Mouse (Mus musculus): ENCODE measurements around the gene Kcnn3.
A peak's percentile ranks its signal among the peaks of the same experiment; 100 is the strongest.

Kcnn3 gene

DNA sequence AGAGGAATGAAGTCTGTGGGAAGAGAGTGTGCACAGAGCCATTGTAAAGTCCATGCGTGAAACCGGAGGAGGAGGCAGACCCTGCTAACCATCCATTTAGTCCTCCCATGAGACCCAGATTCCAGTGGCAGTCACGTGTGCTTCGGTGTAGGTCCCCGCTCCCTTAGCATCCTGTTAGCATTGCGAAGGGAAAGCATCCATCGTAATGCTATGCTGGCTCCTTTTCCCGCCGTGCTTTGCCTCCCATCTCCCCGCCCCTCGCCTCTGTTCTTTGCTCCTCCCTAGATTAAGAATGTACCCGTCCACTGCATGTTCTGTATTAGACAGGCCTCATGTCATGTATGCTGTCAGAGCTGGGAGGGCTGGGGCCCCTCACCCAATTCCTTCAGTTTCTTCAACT is 144.8 kb downstream of the Kcnn3 start:
- no peak for DNase-seq (ENCODE audit: low read depth, low spot score)

DNA sequence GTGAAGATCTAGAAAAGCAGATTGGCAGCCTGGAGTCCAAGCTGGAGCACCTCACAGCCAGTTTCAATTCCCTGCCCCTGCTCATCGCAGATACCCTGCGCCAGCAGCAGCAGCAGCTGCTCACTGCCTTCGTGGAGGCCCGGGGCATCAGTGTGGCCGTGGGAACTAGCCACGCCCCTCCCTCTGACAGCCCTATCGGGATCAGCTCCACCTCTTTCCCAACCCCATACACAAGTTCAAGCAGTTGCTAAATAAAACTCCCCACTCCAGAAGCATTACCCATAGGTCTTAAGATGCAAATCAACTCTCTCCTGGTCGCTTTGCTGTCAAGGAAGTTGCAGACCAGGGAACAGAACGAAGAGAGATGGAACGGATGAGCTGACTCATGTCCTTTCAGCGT is 147.2 kb downstream of the Kcnn3 start:
- DNase-seq (ENCODE audit: low read depth, low spot score) = no peak

DNA sequence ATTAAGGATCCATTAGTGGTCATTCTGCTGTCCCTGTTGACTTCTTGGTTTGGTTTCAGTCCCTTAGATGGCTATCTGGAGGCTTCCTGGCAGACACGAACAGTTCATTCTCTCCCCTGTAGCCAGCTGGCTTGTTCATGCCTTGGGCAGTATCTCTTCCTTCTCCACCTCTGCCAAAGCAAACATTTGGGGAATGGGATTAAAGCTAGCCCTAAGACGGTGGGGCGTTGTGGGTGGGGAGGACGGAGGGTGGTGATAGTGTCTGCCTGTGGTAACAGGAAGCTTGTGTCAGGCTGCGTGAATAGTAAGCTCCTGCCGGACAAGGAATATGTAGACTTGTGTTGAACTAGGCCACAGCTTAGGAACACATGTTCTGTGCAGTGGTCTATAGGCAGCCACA is 151.4 kb downstream of the Kcnn3 start:
- DNase-seq (ENCODE audit: low read depth, low spot score) = no peak

DNA sequence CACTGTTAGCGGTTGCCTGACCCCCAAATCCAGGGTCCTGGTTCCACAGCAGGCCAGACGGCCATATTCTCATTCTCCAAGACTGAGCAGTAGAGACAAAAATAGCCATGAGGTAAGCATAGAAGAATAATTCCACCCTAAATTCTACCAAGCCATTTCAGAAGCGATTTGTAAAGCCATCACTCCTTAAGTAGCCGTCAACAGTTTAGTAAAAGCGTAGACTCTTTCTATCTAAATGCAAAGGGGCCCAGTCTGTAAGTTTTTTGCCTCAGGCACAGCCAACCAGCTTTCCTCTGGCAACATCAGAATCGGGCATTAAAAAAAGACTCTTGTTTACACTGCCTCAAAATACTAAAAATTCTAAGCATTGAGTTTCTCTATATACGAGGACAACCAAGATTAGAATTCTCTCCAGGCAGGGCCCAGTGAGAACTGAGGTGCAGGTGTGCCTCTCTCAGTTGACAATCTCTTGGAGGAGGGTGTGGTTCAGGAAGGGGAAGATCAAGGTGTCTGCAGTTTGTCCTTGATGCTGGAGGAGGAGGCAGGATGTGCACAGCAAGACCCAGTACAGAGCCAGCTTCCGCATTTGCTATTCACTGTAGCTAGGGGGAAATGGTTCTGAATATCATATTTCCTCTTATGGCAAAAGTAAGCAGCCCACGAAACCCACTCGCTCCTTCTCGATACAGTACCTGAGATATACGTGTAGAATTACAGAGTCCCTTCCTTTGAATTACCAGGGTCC is 152.8 kb downstream of the Kcnn3 start:
- DNase-seq (ENCODE audit: low read depth, low spot score) = peak; percentile 45

DNA sequence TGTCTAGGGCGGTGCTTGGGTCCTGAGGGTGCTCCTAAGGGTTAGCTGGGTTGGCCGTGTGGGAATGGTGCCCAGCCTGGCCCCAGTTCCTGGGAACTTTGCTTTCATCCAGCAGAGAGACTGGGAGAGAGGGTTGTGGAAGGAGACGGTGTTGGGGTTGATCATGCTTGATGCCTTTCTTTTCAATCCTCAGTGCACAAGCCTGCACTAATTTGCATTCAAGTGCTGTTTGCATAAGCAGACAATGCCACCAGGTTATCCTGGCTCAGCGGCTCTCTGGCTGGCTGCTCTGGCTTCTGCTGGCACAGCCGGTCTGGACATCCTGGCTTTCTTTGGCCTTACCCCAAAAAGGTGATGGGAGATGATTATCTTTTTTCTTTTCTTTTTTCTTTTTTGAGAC is 157.7 kb downstream of the Kcnn3 start:
- DNase-seq (ENCODE audit: low read depth, low spot score) = no peak

DNA sequence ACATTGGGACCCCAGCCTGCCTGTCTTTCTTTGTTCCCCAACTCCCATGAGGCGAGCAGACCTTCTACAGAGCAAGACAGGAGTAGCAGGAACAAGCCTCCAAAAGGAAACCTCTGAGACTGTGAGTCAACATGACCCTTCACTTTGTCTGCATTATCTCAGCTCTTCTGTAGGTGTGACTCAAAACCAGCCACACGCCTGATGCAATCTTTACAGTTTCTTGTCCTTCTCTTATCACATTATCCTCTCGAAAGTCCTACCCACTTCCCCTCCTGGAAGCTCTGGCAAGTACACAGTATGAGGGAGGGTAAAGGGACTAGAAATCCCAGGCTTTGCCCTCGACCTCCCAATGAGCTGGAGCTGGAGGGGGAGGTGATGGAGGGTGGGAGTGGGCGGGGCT is 166.1 kb downstream of the Kcnn3 start:
- no peak for DNase-seq (ENCODE audit: low read depth, low spot score)

DNA sequence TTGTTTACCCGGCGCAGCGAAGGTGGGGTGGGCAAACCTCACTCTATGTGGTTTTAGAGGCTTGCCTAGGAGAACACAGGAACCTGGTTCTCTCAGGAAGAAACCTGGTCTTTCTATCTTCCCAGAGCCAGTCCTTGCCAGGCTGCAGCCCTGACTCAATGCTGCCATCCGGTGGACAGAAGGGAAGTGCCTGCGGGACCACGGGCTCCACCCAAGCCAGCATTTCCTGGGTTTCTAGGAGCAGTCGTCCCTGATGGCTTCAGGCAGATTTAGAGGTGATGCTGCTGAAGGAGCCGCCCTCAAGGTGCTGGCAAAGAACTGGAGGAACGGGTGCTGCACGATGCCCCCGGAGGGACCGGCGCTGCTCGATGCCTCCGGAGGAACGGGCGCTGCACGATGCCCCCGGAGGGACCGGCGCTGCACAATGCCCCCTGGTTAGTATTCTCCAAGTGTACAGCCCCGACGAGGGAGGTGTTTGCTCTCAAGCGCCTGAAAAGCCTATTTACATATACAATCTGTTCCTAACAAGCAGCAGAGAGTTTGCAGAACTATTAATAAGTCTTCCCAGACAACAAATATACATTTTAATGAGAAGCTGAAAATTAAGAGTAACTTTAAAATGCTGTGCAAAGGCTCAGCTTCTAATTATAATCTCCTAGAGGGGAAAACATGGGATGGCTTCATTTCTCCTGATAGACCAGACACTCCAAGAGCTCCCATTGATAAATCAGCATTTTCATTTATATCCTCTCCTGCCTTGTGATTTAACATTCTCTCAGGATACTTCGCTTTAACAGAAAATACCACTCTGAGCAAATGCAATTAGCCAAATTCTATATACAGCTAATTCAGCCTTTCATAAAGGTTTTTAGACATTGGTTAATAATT is 169.0 kb downstream of the Kcnn3 start:
- DNase-seq (ENCODE audit: low read depth, low spot score) = peak; percentile 85

DNA sequence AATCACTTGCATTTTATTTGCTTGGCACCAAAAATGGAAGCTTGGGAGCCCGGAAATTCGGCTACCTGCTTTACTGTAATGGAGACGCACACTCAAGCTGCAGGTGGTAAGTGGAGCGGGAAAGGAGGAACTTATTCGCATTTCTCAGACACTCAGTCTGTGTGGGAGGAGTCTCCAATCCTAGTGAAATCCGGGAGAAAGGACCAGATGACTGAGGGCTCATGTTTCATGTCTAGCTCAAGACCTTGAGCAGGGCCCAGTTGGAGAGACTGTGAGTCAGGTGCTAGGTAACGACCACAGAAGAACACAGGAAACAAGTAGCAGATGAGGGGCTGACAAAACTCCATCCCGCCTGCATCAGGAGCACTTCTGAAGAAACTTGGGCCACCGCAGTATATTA is 171.8 kb downstream of the Kcnn3 start:
- DNase-seq (ENCODE audit: low read depth, low spot score) = no peak

DNA sequence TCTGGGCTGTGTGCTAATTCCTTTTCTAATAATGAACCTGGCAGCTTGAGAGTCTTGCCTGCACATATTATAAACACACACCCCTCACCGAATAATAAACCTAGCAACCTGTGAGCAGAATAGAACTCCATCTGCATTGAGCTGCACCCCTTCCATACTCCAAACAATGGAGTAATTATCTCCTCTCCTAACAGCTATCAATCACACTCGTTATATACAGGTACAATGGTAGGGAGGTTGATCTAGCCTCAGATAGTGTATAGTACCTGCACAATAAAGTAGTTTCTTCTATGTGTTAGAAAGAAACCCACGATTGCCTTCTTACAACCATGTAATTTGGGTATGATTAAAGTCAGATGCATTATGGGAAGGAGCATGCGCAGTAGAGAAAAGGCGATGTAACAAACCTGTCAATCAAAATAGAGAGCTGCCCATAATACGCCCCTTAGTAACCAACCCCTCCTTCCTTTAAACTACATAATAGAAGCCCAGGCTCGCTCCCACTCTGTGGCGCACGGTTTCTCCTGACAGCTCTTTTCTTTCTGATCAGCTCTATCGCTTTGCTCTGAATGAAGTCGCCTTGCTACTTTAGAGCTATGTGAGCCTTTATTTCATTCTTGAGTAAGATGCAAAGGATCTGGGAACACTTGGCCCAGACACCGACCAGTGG is 176.3 kb downstream of the Kcnn3 start:
- DNase-seq (ENCODE audit: low read depth, low spot score) = no peak

DNA sequence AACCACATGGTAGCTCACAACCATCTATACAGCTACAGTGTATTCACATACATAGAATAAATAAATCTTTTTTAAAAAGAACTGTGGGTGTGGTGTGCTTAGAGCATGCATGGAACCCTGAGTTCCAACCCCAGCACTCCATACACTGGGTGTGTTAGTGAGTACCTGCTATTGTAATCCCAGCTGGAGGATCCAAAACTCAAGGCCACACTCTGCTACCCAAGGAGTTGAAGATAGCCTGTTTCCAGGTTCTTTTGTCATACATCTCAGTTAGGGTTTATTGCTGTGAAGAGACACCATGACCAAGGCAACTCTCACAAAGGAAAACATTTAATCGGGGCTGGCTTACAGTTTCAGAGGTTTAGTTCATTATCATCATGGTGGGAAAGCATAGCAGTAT is 179.0 kb downstream of the Kcnn3 start:
- DNase-seq (ENCODE audit: low read depth, low spot score) = no peak

DNA sequence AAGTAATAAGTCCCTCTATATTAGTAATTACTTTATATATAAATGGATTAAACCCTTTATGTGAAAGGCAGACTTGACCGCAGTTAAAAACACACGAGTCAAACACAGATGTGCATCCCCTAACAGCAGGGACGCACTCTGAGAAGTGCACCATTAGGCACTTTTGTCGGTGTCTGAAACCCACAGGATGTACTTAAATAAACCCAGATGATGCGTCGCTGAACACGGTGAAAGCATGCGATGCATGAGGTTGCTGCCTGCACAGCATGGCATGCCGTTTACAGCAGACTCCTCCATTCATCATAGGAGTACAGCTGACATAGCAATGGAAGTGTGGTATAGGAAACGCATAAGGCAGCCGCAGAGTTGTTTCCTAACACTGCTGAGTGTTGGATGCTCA is 180.5 kb downstream of the Kcnn3 start:
- DNase-seq (ENCODE audit: low read depth, low spot score) = no peak

DNA sequence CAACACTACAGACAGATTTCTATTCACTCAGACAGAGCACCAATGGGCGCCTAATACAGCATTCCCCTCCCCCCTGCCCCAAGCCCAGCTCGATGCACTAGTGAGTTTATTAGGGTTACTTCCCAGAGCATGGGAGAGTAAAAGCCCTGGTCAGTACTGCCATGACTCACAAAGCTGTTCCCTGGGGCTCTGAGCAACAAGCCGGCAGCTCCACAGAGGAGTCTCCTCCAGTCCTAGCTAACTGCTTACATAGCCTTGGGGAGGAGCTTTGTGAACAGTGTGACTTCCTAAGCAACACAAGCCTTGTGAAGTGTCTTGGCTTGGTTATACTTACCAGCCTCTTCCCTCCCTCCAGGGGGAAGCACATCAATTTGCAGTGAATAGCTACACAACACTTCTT is 183.6 kb downstream of the Kcnn3 start:
- DNase-seq (ENCODE audit: low read depth, low spot score) = no peak

DNA sequence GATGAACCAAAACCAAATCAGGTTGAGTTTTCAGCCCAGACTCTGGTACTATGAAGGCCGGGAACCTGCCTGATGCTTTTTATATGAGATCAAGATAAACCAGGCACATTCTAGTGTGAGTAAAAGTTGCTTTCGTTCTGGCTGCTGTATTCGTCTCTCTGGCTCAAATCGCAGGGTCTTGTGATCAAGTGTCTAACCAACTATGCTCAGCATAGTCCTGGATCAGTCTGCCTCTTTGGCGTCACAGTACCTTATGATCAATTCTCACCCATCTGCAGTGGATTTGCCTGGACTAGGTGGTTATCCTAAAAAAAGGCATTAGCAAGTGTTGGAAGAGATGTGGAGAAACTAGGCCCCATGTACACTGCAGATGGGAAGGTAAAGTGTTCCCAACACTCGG is 184.1 kb downstream of the Kcnn3 start:
- DNase-seq (ENCODE audit: low read depth, low spot score) = no peak

DNA sequence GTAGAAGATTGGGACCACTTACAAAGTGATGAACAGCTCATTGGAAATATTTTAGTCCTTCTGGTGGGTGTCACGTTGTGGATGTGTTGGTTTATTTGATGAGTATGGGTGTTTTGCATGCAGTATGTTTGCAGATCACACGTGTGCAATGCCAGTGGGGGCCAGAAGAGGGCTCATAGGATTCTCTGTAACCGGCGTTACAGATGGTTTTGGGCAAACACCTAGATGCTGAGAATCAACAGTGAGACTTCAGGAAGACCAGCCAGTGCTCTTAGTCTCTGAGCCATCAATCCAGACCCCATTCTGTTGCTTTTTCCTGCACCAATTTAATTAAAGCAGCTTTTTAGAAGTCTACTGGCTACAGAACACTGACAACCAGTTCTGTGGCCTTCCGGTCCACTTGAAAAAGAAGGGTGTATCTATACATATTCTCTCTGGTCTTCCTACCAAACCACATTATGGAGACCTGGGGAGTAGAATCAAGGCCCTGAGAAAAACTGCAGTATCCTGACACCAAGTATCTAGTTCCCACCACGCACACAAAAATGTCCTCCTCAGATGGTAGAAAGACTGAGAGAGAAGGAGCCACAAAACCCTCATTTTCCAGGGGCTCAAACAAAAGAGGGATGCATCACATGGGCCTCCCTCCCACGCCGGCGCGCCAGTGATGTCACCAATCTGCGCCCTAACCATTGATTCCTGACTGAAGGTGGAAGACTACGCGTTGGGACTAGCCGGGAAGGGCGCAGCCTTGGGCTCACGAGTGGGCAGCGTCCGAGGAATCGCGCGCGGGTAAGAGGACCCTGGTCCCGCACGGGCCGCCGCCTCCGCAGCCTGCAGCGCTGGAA is 194.6 kb downstream of the Kcnn3 start, which contains the start of gene Adar:
TSS of gene Adar (plus strand) at position 664 of the 848 bp plus-strand sequence.
- DNase-seq (ENCODE audit: low read depth, low spot score) = peak; percentile 89

DNA sequence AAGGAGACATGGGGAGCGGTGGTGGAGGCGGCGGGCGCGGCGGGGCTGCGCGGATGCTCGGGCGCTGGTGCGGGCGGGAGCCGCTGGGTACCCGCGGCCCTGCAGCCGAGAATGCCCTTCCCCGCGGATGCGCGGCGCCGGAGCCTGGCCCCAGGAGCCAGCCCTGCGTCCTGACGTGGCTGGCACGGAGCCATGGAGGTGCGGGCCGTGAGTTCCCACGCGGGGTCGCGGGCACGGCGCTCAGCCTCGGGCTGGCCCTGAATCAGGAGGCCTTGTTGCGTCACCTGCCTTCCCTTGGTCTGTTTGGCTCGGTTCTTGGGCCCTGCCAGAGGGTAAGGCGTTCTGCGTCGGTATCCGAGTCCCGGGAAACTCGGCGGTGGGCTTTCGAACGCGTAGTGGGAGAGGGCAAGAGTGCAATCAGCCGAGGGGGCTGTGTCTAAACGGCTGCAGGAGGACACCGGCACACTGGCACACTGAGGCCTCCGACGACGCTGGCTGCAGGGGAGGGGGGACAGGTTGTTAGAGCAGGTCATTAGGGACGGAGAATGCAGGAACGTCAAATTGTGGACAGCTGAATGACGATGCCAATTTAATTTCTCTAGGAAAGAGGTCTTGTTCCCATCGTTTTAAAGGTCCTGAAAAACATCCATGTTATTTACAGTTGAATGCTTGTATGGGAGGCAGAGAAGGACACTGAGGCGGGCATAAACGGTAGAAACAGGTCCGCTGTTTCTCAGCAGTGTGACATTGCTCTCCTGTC is 195.4 kb downstream of the Kcnn3 start:
- DNase-seq (ENCODE audit: low read depth, low spot score) = peak; percentile 60

DNA sequence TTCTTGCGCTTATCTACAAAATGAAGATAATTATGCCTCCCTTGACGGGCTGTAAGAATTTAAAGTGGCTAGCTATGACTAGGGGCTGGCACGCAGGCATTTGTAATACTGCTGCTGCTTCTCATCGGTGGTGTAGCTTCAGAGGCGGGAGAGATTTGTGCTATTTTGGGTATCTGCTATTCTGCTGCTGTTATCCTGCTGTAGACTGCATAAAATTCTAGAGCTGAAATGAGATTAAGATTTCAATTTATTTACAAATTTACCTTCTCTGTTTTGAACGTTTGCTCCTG is 195.9 kb downstream of the Kcnn3 start:
- no peak for DNase-seq (ENCODE audit: low read depth, low spot score)

DNA sequence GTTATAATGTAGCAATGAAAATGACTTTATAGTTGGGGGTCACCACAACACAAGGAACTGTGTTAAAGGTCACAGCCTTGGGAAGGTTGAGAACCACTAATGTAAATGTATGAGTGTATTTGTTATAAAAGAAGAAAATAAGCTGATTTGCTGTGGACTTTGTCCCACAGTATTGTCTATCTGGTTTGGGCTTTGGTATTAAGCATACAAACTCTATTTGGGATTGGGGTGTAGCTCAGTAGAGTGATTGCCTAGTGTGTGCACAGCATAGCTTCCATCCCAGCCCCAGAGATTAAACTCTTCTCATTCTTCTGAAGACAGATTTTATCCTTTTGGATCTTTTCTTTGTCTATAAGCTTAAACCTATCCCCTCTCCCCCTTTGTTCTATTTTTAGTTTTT is 202.1 kb downstream of the Kcnn3 start:
- no peak for DNase-seq (ENCODE audit: low read depth, low spot score)

DNA sequence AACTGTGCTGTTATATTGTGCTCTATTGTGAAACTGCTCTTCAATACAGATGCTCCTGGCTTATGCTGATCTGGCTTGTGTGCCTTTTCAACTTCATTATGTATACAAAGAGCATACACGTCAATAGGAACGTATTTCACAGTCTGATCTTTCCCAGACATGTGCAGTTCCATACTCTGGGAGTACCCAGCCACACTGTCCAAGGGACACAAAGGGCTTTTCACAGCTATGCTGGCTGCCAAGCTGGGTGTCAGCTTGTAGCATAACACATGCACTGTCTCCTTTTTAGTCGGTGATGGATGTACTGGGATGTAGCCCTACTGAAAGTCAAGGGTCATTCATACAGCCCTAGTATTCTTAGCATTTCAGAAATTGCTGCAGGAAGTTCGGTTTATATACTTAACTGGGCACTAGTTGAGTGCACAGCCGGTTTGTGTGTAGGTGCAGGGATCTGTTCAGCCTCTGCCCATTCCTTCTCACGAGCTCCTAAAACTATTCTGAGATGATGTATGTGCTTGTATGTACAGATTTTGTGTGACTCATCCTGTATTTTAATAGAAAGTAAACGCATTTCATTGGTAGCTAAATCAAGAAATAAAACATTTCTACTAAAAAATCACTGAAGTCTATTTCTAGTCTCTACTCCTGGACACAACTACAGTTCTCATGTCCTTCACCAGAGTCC is 203.6 kb downstream of the Kcnn3 start:
- no peak for DNase-seq (ENCODE audit: low read depth, low spot score)
